Mouse (Mus musculus): ENCODE data around the gene Nfic.

DNA sequence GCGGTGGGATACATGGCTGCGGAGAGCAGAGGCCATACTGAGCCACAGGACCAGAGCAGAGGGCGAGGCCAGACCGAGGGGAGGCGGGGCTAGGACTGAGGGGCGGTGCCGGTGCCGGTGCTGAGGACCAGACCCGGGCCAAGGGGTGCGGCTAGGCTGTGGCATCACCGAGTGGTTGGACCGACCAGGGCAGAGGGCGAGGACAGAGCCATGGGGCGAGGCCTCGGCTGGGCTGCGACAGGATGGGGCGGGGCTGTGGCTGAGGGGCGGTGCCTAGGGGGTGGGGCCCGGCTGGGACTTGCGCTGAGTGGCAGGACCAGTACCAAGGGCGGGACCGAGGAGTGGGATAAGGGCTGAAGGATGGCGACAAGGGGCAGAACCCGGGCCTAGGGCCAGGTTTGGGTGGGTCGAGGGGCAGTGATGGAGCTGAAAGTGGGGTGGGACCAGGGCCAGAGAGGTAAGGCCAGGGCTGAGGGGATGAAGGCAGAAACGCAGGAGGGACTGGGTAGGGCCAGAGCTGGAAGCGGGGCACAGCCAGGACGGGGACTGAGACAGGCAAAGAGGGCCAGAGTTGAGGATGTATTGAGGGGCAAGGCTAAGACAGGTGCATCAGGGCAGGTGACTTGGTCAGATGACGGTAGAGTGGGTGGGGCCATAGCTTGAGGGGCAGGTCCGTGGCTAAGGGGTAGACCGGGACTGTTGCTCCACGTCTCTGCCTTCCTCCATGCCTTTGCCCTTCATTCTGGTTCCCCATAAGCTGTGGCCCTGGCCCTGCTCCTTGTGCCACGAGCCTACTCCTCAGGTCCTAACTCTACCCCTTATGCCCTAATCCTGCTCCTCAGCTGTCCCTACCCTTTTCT is 9.2 kb upstream of the Nfic start:
- TF ChIP-seq POLR2A (IDR thresholded peaks at IDR 0.05; ENCODE audit: control insufficient read depth in 1 of 2, insufficient read depth in 1 of 2, low read depth in 1 of 2, low read length in 2 of 2, poor library complexity in 1 of 2) (no peak), E2F4 (IDR thresholded peaks at IDR 0.05; ENCODE audit: borderline replicate concordance, low read depth, low read length) (no peak), TAL1 (IDR thresholded peaks at IDR 0.05; ENCODE audit: low read length) (no peak), CTCF (IDR thresholded peaks at IDR 0.05 in 2 of 3, conservative IDR thresholded peaks at IDR 0.05 in 1 of 3; ENCODE audit: control insufficient read depth in 1 of 3, insufficient read depth in 1 of 3, low read depth in 2 of 3, low read length in 3 of 3, poor library complexity in 1 of 3, severe bottlenecking in 1 of 3) (no peak), MAFK (IDR thresholded peaks at IDR 0.05; ENCODE audit: borderline replicate concordance, low read depth, low read length) (no peak), NRF1 (IDR thresholded peaks at IDR 0.05; ENCODE audit: insufficient read depth, low read depth, low read length, poor library complexity, severe bottlenecking) (no peak), USF1 (IDR thresholded peaks at IDR 0.05; ENCODE audit: low read depth, low read length) (no peak), CHD1 (IDR thresholded peaks at IDR 0.05; ENCODE audit: low read depth, low read length) (no peak)

Measured in MEL (cell line).